Mouse (Mus musculus) heart, embryonic 13.5 days (tissue): ENCODE measurements around the gene L1td1. TPM values are rescaled to one million over a fixed set of nuclear protein-coding genes. Genes with fewer than 3 reads are reported as not detected.
A peak's percentile ranks its signal among the peaks of the same experiment; 100 is the strongest.

Experiments
- ATAC-seq: fragments of 200-750 bp; cut with Nextera tagmentation; 2 replicates; pipeline ENCODE4 v1.8.0; 2017; ENCODE audit warnings: moderate TSS enrichment; ENCODE audit not compliant: insufficient number of reproducible peaks, low FRiP score, low TSS enrichment; ENCODE audit errors: extremely low read depth
- H3K27ac ChIP-seq: fragments of 300-500 bp; sonication (generic); replicated peaks from 2 replicates; pipeline ENCODE4 v1.5.1; 2015; ENCODE audit warnings: moderate library complexity, mild to moderate bottlenecking, inconsistent platforms
- H3K27me3 ChIP-seq: fragments of 300-500 bp; sonication (generic); replicated peaks from 2 replicates; pipeline ENCODE4 v1.6.1; 2015; ENCODE audit warnings: mild to moderate bottlenecking, inconsistent platforms
- H3K36me3 ChIP-seq: fragments of 300-500 bp; sonication (generic); 2 replicates; pipeline ENCODE4 v1.6.1; 2015; ENCODE audit warnings: mild to moderate bottlenecking, inconsistent platforms
- H3K4me1 ChIP-seq: fragments of 300-500 bp; sonication (generic); 2 replicates; pipeline ENCODE4 v1.6.1; 2015; ENCODE audit warnings: inconsistent platforms
- H3K4me2 ChIP-seq: fragments of 300-500 bp; sonication (generic); 2 replicates; pipeline ENCODE4 v1.6.1; 2015; ENCODE audit warnings: inconsistent platforms, mild to moderate bottlenecking, moderate library complexity
- H3K4me3 ChIP-seq: fragments of 300-500 bp; sonication (generic); 2 replicates; pipeline ENCODE4 v1.5.1; 2015; ENCODE audit warnings: moderate library complexity, mild to moderate bottlenecking, inconsistent platforms
- H3K9ac ChIP-seq: fragments of 300-500 bp; sonication (generic); 2 replicates; pipeline ENCODE4 v1.6.1; 2015; ENCODE audit warnings: inconsistent platforms, mild to moderate bottlenecking, moderate library complexity
- H3K9me3 ChIP-seq: fragments of 300-500 bp; sonication (generic); 2 replicates; pipeline ENCODE4 v1.6.1; 2016; ENCODE audit warnings: inconsistent platforms
- WGBS: fragments of 180-500 bp; shearing (Covaris S2); methylation state at CpG from one replicate; pipeline ENCODE4 v1.1.7; 2015; ENCODE audit warnings: mixed read lengths; 5-methylcytosine and 5-hydroxymethylcytosine counted together
- polyA plus RNA-seq: library from polyadenylated mRNA; unstranded; fragments of >200 nt; fragmentation: Nextera tagmentation; extraction: Ambion mirVana; gene quantifications from 2 replicates; pipeline ENCODE4 v1.2.1, GENCODE M21; 2015

The L1td1 gene
- polyA plus RNA-seq, 1 experiment from 2014 or later = 0.24 TPM

DNA sequence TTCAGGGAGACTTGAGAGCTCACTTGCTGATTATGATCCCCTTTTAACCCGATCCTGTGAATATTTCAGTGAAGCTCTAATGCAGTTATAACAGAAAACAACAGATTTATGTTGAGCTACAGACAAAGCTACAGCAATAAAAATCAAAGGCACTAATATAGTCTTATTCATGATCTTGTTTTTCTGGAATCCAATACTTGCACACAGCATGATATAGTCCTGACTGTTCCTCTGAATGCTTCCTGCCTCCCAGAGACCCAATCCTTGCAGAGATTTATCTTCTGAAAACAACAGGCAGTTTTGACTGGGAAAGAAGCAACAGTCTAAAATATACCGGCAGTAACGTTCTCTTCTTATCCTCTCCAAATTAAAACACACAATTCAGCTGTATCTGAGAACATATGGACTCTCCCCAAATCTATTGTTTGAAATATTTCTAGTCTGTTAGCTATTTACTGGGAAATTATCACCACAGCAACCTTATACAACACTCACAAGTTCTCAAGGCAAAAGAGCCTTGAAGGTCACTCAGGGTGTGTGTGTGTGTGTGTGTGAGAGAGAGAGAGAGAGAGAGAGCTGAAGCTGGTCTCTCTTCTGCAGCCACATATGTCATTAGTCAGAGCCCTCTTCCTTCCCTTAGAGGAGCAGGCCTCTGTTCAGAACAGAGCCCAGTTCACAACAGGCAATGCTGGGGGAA, 16.8 kb downstream of the L1td1 start:
- H3K27ac ChIP-seq = 0 out of 2 replicates have a peak overlapping the region, but pooled peaks have one; percentile 8
- no peak for ATAC-seq

DNA sequence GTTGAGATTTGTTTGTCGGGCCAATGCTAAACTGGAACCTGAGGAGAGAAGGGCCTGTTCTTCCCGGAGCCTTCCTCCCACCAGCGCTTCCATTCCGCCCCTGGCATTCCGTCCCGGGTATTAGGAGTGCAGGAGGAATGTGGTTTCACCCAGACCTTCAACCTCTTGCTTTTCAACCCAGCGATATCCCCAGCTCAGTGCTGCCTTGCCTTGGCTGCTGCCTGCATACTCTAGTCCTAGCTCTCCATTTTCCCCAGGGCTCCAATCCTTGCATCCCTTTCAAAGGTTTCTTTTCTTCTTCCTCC, 17.3 kb downstream of the L1td1 start:
- 0 out of 2 replicates have a peak overlapping the region, but pooled peaks have one; percentile 8 for H3K27ac ChIP-seq
- no peak for ATAC-seq

More for the DNA sequence above, 16.8 kb downstream of the L1td1 start:
- 58% methylated on average over 3 of the region's 3 CpGs for WGBS
- Histone ChIP-seq H3K27me3 (no peaks in the 10 kb centered on the region), H3K4me1 (peaks cover 9% of the 10 kb centered on the region; the same call in 1 of the 2 replicates), H3K9ac (peak overlapping the region; percentile 5; the same call in 1 of the 2 replicates), H3K4me2 (no peak overlapping the region), H3K9me3 (no peaks in the 10 kb centered on the region), H3K36me3 (no peaks in the 10 kb centered on the region), H3K4me3 (no peak overlapping the region)

DNA sequence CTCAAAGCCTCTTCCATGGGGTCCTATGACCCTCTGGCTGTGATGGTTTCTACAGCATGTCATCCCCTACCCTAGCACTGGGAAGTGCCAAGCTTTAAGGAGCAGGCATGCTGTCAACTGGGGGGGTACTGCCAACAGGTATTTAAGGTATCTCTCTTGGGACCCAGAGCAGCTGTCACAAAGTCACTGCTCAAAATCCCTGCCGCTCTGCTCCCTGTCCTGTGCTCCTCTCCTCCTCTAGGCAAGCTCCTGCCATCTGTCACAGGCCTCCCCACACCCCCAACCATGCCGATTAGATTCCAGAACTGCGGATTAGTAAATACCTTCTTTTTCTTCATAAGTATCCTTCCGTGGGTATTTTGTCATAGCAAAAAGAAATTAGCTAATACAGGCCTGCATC, 27.9 kb downstream of the L1td1 start:
- peaks cover 7% of the 10 kb centered on the region; the same call in 1 of the 2 replicates for H3K4me1 ChIP-seq
- no peak for ATAC-seq
- H3K27me3 ChIP-seq = no peaks in the 10 kb centered on the region
- H3K27ac ChIP-seq = no peak overlapping the region
- H3K9me3 ChIP-seq = no peaks in the 10 kb centered on the region
- WGBS = 74% methylated on average over 4 of the region's 4 CpGs
- H3K4me3 ChIP-seq = no peak overlapping the region
- H3K4me2 ChIP-seq = no peak overlapping the region
- no peaks in the 10 kb centered on the region for H3K36me3 ChIP-seq
- H3K9ac ChIP-seq = no peak overlapping the region

More for the DNA sequence above, 17.3 kb downstream of the L1td1 start:
- H3K36me3 ChIP-seq = no peaks in the 10 kb centered on the region
- H3K9me3 ChIP-seq = no peaks in the 10 kb centered on the region
- H3K4me2 ChIP-seq = no peak overlapping the region
- peak overlapping the region; percentile 5; the same call in 1 of the 2 replicates for H3K9ac ChIP-seq
- no peaks in the 10 kb centered on the region for H3K27me3 ChIP-seq
- WGBS = 14% methylated on average over 7 of the region's 7 CpGs
- H3K4me3 ChIP-seq = no peak overlapping the region
- peaks cover 9% of the 10 kb centered on the region; the same call in 1 of the 2 replicates for H3K4me1 ChIP-seq

DNA sequence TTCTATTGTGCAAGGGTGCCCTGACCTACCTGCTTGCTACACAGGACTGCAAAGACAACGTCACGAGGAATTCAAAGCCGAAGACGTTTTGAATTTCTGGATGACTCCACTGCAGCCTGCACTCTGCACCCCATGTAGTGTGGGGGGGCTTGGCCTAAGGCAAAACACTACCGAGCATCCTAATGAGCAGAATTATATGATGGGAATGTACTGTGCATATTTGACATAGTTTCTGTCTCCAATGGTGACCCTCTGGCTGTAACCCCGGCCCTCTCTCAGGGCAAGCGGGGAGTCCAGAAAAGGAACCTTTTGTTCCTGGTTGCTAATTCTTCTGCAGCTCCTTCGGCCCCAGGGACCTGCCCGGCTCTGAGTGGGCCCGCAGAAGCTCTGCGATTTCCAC, 29.6 kb downstream of the L1td1 start:
- H3K4me2 ChIP-seq = no peak overlapping the region
- no peak for ATAC-seq
- H3K9ac ChIP-seq = no peak overlapping the region
- H3K27ac ChIP-seq = no peak overlapping the region
- H3K4me3 ChIP-seq = no peak overlapping the region
- no peaks in the 10 kb centered on the region for H3K27me3 ChIP-seq
- H3K4me1 ChIP-seq = peaks cover 7% of the 10 kb centered on the region; the same call in 1 of the 2 replicates
- WGBS = 62% methylated on average over 11 of the region's 11 CpGs
- 0 out of 2 replicates have a peak, but pooled peaks cover 3% of the 10 kb centered on the region for H3K36me3 ChIP-seq
- H3K9me3 ChIP-seq = no peaks in the 10 kb centered on the region

DNA sequence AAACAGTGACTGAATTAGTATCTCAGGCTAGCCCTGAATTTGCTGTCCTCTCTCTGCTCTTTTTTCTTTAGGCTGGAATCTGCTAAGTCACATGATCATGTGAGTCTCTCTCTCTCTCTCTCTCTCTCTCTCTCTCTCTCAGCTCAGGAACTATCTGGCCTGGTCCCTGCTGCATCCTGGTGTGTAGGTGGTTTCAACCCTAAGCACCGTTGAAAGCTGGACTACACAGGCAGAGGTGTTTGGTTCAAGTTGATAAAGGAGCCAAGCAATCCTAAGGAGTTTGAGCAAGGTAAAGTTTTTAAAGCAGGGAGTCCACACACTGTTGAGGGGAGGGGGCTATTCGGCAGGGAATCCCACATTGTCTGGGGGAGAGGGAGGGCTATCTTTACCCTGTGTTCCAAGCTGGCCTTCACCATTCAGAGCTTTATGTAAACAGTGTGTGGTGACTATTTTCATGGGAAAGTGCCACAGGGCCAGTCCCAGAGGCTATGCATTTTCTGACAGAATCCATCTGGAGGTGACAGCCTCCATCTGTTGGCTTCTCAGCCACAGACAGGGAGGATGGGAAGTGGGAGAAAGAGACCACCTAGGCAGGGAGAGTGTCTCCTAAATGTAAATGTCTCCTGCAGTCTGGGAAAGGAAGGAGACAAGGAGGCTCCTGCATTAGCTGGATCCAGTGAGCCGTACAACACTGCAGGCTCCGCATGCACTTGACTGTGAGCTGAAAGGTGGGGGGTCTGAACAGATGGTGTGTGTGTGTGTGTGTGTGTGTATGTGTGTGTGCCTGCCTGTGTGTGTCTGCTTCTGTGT, 31.7 kb downstream of the L1td1 start:
- ATAC-seq = no peak
- Histone ChIP-seq H3K9ac (no peak overlapping the region), H3K36me3 (0 out of 2 replicates have a peak, but pooled peaks cover 6% of the 10 kb centered on the region), H3K27ac (peak overlapping the region; percentile 48; the same call in 1 of the 2 replicates), H3K4me3 (no peak overlapping the region), H3K4me1 (peaks cover 7% of the 10 kb centered on the region; the same call in 1 of the 2 replicates), H3K27me3 (no peaks in the 10 kb centered on the region), H3K9me3 (no peaks in the 10 kb centered on the region), H3K4me2 (no peak overlapping the region)
- WGBS = 36% methylated on average over 4 of the region's 4 CpGs

DNA sequence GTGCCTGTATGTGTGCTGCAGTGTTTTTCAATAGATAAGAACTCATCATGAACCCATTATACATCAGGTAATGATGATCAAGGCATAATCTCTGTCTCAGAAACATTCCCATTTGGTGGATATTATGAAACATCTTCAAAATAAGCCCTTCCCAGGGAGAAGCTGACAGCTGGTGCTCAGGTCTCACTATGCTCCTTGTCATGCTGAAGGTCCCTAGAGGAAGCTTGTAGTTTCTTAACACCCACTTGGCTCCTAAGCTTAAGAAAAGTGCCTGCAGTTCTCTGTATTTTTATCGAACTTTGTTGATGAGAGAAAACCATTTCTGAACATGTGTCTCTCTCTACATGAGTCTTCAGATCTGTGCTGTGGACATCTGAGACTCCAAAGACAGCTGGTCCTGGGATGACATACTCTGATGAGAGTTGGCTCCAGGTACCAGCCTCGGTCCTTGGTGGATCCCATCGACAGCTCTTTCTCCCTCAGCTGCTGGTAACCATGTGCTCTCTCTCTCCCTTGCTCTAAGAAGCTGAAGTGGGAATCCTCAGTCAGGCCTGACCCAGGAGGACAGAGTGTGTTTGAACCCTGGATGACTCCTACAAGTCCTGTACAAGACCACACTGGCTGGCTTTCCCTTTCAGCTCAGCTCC, 32.5 kb downstream of the L1td1 start:
- WGBS = 65% methylated on average over 3 of the region's 3 CpGs
- 0 out of 2 replicates have a peak, but pooled peaks cover 6% of the 10 kb centered on the region for H3K36me3 ChIP-seq
- H3K27me3 ChIP-seq = no peaks in the 10 kb centered on the region
- H3K4me3 ChIP-seq = no peak overlapping the region
- peaks cover 7% of the 10 kb centered on the region; the same call in 1 of the 2 replicates for H3K4me1 ChIP-seq
- no peak for ATAC-seq
- no peak overlapping the region for H3K9ac ChIP-seq
- no peaks in the 10 kb centered on the region for H3K9me3 ChIP-seq
- H3K4me2 ChIP-seq = no peak overlapping the region
- no peak overlapping the region; the same call in 1 of the 2 replicates for H3K27ac ChIP-seq

DNA sequence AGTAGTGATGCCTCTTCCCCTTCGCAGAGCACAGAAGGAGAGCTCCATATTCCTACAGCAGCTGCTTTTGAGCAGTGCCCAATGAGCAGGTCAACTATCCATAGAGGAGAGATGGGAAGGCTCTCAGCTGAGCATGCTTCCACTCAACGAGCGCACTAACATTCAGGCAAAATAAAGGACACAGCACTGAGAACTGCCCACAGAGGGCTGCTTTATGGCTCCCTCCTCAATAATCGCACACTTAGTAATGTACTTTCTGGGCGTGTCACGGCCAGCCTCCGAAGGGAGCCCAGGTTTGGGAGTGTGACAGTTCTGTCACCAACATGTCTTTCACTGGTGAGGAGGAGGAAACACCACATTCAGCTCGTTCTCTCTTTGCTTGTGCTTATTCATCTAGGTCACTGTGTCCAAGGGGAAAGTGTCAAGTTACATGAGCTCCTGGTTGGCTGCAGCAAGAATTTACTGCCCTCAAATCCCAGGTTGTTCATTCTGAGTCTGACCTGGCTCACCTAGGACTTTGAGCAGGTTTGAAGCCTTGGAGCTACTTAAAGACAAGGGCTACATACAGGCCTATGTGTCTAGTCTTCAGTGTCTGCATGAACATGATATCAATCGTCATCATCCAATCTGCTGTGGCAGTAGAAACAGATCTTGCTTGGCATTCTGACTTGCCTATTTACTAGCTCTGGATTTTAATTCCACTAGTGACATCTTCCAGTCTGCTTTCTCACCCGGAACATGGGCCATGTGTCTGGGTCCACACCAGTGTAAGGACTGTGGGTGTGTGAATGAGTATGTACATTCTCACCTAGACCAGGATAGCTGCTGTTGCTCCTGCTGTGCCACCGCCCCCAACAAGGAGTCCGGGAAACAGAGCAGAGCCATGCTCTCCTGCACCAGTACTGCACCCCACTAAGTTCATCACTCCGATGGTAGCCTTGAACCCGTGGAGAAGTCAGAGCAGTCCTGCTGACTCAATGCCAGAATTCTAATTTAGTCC, 40.9 kb downstream of the L1td1 start:
- no peak for ATAC-seq
- Histone ChIP-seq H3K4me2 (no peak overlapping the region), H3K36me3 (peaks cover 17% of the 10 kb centered on the region), H3K9me3 (peaks cover 5% of the 10 kb centered on the region; the same call in 1 of the 2 replicates), H3K27me3 (no peaks in the 10 kb centered on the region), H3K4me1 (peaks cover 9% of the 10 kb centered on the region), H3K9ac (no peak overlapping the region), H3K4me3 (no peak overlapping the region), H3K27ac (no peak overlapping the region)
- whole genome bisulfite sequencing = 59% methylated on average over 14 of the region's 14 CpGs

DNA sequence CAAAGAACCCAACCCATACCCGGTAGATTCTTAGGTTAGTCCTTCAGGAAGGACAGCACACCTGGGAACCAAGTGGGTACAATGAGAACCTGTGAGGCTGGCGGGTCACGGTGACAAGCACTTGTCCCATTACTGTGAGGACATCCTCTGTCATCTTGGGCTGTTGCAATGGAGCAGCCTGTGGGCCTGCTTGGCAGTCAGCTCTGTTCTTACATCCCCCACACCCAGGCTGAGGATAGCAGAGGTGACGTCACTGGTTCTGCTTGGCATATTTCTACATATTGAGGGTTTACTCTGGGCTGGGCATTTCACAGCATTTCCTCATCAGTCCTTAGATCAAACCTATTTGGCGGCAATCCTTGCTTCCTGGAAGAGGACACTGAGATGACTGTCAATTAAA, 47.3 kb downstream of the L1td1 start:
- Histone ChIP-seq H3K9ac (no peak overlapping the region), H3K27ac (no peak overlapping the region), H3K36me3 (peaks cover 2% of the 10 kb centered on the region; the same call in 1 of the 2 replicates), H3K27me3 (peaks cover 6% of the 10 kb centered on the region), H3K9me3 (no peaks in the 10 kb centered on the region), H3K4me2 (no peak overlapping the region), H3K4me1 (peaks cover 23% of the 10 kb centered on the region), H3K4me3 (no peak overlapping the region)
- no peak for ATAC-seq
- WGBS = 83% methylated on average over 5 of the region's 5 CpGs

DNA sequence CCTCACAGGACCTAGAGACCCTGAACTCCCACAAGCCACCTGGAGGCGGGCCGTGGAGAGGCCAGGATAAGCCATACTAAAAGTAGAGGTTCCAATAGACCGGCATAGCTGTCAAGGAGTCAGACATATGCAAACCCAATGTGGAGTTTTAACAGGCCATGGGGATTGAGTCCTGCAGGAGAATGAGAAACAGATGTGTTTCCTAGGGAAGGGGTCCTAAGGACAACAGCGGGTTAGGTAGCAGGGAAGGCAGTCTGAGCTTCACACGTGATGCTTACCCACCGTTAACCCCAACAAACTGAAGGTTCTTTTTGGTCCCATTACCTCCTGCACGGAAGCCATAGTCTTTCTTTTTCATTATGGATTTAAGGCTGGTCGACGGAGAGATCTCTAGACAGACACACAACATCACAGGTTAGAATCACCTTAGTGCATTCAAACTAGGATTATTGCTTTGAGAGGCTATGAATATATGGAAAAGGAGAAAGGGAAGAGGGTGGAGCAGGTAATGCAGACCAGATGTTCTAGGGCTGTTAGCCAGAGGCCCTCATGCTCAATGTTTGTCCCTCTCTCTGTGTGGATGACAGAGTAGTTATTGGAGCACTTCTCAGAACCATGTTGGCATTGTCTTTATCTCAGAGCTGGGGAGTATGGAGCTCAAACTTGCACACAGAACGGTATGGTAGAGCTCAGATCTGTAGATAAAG, 50.3 kb downstream of the L1td1 start:
- no peak overlapping the region for H3K27ac ChIP-seq
- no peak overlapping the region for H3K9ac ChIP-seq
- 74% methylated on average over 10 of the region's 10 CpGs for WGBS
- peaks cover 28% of the 10 kb centered on the region for H3K4me1 ChIP-seq
- H3K9me3 ChIP-seq = no peaks in the 10 kb centered on the region
- H3K4me2 ChIP-seq = no peak overlapping the region
- no peak overlapping the region for H3K4me3 ChIP-seq
- H3K27me3 ChIP-seq = peaks cover 23% of the 10 kb centered on the region
- no peak for ATAC-seq
- H3K36me3 ChIP-seq = peaks cover 2% of the 10 kb centered on the region; the same call in 1 of the 2 replicates

DNA sequence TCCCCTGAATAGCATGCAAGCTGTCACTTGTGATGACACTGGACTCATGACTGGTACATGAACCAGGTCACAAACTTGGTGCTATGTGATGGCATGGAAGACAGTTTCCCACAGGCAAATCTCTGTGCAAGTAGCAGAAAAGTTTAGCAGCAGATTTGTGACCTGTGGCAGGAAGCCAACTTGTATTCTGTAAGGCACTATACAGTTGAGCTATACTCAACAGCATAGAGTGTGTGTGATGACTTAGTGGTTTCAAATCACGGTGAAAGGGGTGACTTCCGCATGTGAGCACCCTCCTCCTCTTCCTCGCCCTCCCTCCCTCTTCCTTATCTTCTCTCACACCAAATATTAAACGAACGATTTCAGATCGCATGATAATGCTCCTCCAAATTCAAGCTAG, 50.9 kb downstream of the L1td1 start:
- H3K4me1 ChIP-seq = peaks cover 28% of the 10 kb centered on the region
- peak overlapping the region; percentile 58 for H3K4me2 ChIP-seq
- peaks cover 23% of the 10 kb centered on the region for H3K27me3 ChIP-seq
- WGBS = 47% methylated on average over 6 of the region's 6 CpGs
- no peak overlapping the region for H3K4me3 ChIP-seq
- H3K9me3 ChIP-seq = no peaks in the 10 kb centered on the region
- H3K36me3 ChIP-seq = peaks cover 2% of the 10 kb centered on the region; the same call in 1 of the 2 replicates
- no peak overlapping the region for H3K27ac ChIP-seq
- no peak for ATAC-seq
- H3K9ac ChIP-seq = no peak overlapping the region
